Mouse (Mus musculus): ENCODE measurements around the gene Zfp445. TPM values are rescaled to one million over a fixed set of nuclear protein-coding genes. Genes with fewer than 3 reads are reported as not detected.
A peak's percentile ranks its signal among the peaks of the same experiment; 100 is the strongest.

The Zfp445 gene
- polyA plus RNA-seq, 1 experiment from 2014 or later: 53.3 TPM

DNA sequence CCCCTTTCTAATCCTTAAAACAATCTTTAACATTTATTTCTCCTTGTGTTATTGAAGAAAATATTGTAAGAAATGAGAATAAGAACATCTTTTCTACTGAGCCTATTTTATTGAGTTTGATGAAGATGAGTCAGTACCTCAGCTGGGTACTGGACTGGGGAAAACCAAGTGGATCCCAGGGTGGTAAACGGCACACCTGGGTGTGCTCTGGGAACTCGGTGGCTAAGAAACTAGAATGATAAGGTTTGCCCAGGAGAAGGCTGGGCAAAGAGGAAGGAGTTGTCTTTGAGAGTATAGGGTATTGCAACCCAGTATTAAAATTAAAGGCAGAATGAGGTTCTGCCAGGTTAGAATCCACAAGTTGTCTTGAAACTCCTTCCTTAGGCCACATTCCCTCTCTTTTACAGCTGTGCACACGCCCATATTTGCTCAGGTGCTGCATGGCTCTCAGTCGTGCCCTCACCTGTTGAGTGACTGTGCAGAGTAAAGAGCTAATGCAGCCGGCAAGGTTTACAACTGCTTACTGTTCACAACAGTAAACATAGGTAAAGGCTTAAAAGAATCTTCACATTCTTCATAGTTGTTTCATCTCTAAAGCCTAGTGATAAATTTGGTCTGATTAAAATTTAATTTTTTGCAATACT is 42.3 kb downstream of the Zfp445 start:
- H3K36me3 ChIP-seq (ENCODE audit: control insufficient read depth, insufficient read depth, low read length): peaks cover 68% of the 10 kb centered on the region
- no peak overlapping the region for H3K4me2 ChIP-seq (ENCODE audit: low read depth, low read length)
- 85% methylated on average over 5 of the region's 5 CpGs for WGBS
- no peaks in the 10 kb centered on the region for H3K27me3 ChIP-seq (replicated peaks; ENCODE audit: control insufficient read depth, insufficient read depth, low read length)
- no peaks in the 10 kb centered on the region for H3K9me3 ChIP-seq (ENCODE audit: control insufficient read depth, low read length)
- no peak overlapping the region for H3K4me3 ChIP-seq (ENCODE audit: low read depth, low read length)
- no peaks in the 10 kb centered on the region for H3K4me1 ChIP-seq (ENCODE audit: control insufficient read depth, insufficient read depth, low read length)
- ATAC-seq (ENCODE audit: low read depth): no peak; the same call in 1 of the 2 replicates
- no peak overlapping the region for H3K9ac ChIP-seq (ENCODE audit: low read depth, low read length)
- peak; percentile 12 for DNase-seq (ENCODE audit: low spot score)
- H3K27ac ChIP-seq (replicated peaks; ENCODE audit: low read depth, low read length): no peak overlapping the region

DNA sequence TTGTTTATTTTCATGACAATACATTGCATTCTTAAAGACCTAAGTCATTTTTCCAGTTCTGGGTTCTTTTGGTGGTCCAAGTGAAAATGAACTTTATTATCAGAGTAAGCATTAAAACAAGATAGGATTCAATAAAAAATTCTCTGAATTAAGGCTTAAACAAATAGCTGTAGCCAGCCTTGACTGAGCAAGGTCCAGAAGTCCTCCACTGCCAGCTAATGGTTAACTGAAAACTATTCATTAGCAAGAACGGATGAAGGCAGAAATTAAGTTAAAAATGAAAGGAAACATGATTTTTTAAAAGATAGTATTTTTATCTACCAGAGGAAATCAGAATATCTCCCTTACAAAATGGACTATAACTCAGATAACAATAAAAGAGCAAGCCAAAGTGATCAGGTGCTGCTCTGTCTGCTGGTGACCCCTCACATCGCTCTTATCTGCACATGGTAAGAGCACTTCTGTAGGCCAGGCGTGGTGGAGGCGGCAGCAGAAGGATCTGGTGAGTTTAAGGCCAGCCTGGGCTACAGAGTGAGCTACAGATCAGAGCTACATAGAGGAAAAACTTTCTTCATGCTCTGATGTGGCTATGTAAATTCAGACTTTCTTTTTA is 50.5 kb downstream of the Zfp445 start:
- Histone ChIP-seq H3K9me3 (ENCODE audit: control insufficient read depth, low read length) (no peaks in the 10 kb centered on the region), H3K36me3 (ENCODE audit: control insufficient read depth, insufficient read depth, low read length) (peaks cover 34% of the 10 kb centered on the region), H3K9ac (ENCODE audit: low read depth, low read length) (no peak overlapping the region), H3K27ac (replicated peaks; ENCODE audit: low read depth, low read length) (no peak overlapping the region), H3K27me3 (replicated peaks; ENCODE audit: control insufficient read depth, insufficient read depth, low read length) (no peaks in the 10 kb centered on the region), H3K4me2 (ENCODE audit: low read depth, low read length) (no peak overlapping the region), H3K4me3 (ENCODE audit: low read depth, low read length) (no peak overlapping the region), H3K4me1 (ENCODE audit: control insufficient read depth, insufficient read depth, low read length) (no peaks in the 10 kb centered on the region)
- WGBS: 89% methylated on average over 4 of the region's 4 CpGs
- DNase-seq (ENCODE audit: low spot score): no peak
- ATAC-seq (ENCODE audit: low read depth): no peak

DNA sequence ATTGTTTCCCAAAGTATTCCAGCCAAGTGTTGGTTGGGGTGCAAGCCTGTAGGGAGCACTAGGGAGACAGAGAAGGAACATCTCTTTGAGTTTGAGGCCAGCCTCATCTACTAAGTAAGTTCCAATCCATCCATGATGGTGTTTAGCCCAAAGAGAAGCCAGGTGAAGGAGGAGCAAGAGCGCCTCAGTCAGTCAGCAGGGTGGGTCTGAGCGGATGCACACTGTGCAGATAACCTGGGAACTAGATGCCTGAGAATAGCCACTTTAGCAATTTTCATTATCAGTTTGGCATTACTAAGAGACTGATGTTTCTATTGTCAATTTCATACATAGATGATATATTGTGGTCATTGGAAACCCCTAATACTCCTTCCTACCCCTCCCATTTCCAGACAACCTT is 51.0 kb downstream of the Zfp445 start:
- Histone ChIP-seq H3K4me3 (ENCODE audit: low read depth, low read length) (no peak overlapping the region), H3K9ac (ENCODE audit: low read depth, low read length) (no peak overlapping the region), H3K9me3 (ENCODE audit: control insufficient read depth, low read length) (no peaks in the 10 kb centered on the region), H3K4me1 (ENCODE audit: control insufficient read depth, insufficient read depth, low read length) (no peaks in the 10 kb centered on the region), H3K36me3 (ENCODE audit: control insufficient read depth, insufficient read depth, low read length) (peaks cover 30% of the 10 kb centered on the region), H3K27ac (replicated peaks; ENCODE audit: low read depth, low read length) (no peak overlapping the region), H3K27me3 (replicated peaks; ENCODE audit: control insufficient read depth, insufficient read depth, low read length) (no peaks in the 10 kb centered on the region), H3K4me2 (ENCODE audit: low read depth, low read length) (no peak overlapping the region)
- ATAC-seq (ENCODE audit: low read depth): no peak
- no peak for DNase-seq (ENCODE audit: low spot score)
- 98% methylated on average over 2 of the region's 2 CpGs for WGBS

DNA sequence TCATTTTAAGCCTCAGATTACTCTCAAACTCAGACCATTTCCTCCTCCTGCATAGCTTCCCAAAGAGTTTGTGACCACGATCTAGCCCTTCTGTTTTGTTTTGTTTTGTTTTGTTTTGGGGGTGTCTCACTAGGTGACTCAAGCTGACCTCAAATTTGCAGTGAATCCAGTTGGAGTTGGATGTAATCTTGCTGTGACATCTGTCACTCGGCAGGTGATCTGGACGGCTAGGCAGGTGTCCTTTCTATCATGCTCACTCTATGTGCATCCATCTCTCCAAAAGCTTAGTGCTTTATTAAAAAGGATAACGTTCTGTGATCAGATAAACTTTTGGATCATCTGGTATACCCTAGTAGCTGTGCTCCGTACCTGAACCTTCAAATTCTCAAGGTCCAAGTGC is 53.4 kb downstream of the Zfp445 start:
- Histone ChIP-seq H3K4me2 (ENCODE audit: low read depth, low read length) (no peak overlapping the region), H3K4me3 (ENCODE audit: low read depth, low read length) (no peak overlapping the region), H3K4me1 (ENCODE audit: control insufficient read depth, insufficient read depth, low read length) (no peaks in the 10 kb centered on the region), H3K27ac (replicated peaks; ENCODE audit: low read depth, low read length) (no peak overlapping the region), H3K9ac (ENCODE audit: low read depth, low read length) (no peak overlapping the region), H3K27me3 (replicated peaks; ENCODE audit: control insufficient read depth, insufficient read depth, low read length) (no peaks in the 10 kb centered on the region), H3K9me3 (ENCODE audit: control insufficient read depth, low read length) (no peaks in the 10 kb centered on the region), H3K36me3 (ENCODE audit: control insufficient read depth, insufficient read depth, low read length) (peaks cover 19% of the 10 kb centered on the region)
- WGBS: 80% methylated on average over 5 of the region's 5 CpGs
- no peak for ATAC-seq (ENCODE audit: low read depth)
- DNase-seq (ENCODE audit: low spot score): no peak

DNA sequence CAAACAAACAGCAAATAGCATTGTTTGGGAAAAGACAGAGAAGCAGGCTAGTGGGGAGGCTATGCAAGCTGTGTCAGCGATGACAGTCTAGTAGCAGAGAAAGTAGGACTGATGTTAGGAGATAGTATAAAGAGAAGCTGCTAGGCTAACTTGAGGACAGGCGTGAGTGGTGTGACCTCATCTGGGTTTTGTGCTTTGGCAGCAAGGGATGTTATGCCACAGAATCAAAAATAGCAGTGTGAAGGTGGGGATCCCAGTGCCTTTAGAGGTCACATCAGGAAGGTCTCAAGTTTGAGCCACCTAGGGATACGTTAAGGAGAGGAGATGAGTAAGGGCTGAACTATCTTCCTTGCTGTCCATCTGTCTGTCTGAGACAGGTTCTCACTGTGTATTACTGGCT is 55.6 kb downstream of the Zfp445 start:
- H3K36me3 ChIP-seq (ENCODE audit: control insufficient read depth, insufficient read depth, low read length): peaks cover 16% of the 10 kb centered on the region
- H3K4me1 ChIP-seq (ENCODE audit: control insufficient read depth, insufficient read depth, low read length): peaks cover 6% of the 10 kb centered on the region; the same call in 1 of the 2 replicates
- 87% methylated on average over 3 of the region's 3 CpGs for WGBS
- no peaks in the 10 kb centered on the region for H3K9me3 ChIP-seq (ENCODE audit: control insufficient read depth, low read length)
- no peak overlapping the region for H3K4me3 ChIP-seq (ENCODE audit: low read depth, low read length)
- H3K9ac ChIP-seq (ENCODE audit: low read depth, low read length): no peak overlapping the region
- ATAC-seq (ENCODE audit: low read depth) (no peak), DNase-seq (ENCODE audit: low spot score) (no peak)
- H3K27ac ChIP-seq (replicated peaks; ENCODE audit: low read depth, low read length): no peak overlapping the region
- no peaks in the 10 kb centered on the region for H3K27me3 ChIP-seq (replicated peaks; ENCODE audit: control insufficient read depth, insufficient read depth, low read length)
- H3K4me2 ChIP-seq (ENCODE audit: low read depth, low read length): no peak overlapping the region

DNA sequence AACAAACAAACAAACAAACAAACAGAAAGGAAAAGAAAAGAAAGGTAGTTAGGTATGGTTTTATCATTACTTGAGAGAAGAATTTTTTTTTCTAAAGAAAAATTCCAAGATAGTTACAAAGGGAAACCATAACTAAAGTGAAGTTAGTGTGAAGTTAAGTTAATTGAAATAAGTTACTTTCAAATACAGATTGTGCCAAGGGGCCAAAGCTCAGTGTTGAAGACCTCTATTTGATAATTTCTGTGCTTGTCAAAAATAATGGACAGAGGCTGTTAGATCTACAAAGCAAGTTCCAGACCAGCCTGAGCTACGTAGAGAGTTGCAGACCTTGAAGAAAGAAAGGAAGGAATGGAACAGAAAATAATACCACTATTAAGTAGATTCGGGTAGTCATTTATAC is 58.6 kb downstream of the Zfp445 start:
- Histone ChIP-seq H3K9ac (ENCODE audit: low read depth, low read length) (no peak overlapping the region), H3K9me3 (ENCODE audit: control insufficient read depth, low read length) (no peaks in the 10 kb centered on the region), H3K36me3 (ENCODE audit: control insufficient read depth, insufficient read depth, low read length) (peaks cover 9% of the 10 kb centered on the region; the same call in 1 of the 2 replicates), H3K27ac (replicated peaks; ENCODE audit: low read depth, low read length) (no peak overlapping the region), H3K4me3 (ENCODE audit: low read depth, low read length) (no peak overlapping the region), H3K4me2 (ENCODE audit: low read depth, low read length) (no peak overlapping the region), H3K4me1 (ENCODE audit: control insufficient read depth, insufficient read depth, low read length) (peaks cover 6% of the 10 kb centered on the region; the same call in 1 of the 2 replicates), H3K27me3 (replicated peaks; ENCODE audit: control insufficient read depth, insufficient read depth, low read length) (no peaks in the 10 kb centered on the region)
- 96% methylated on average over 2 of the region's 2 CpGs for WGBS
- ATAC-seq (ENCODE audit: low read depth) (no peak), DNase-seq (ENCODE audit: low spot score) (no peak)

DNA sequence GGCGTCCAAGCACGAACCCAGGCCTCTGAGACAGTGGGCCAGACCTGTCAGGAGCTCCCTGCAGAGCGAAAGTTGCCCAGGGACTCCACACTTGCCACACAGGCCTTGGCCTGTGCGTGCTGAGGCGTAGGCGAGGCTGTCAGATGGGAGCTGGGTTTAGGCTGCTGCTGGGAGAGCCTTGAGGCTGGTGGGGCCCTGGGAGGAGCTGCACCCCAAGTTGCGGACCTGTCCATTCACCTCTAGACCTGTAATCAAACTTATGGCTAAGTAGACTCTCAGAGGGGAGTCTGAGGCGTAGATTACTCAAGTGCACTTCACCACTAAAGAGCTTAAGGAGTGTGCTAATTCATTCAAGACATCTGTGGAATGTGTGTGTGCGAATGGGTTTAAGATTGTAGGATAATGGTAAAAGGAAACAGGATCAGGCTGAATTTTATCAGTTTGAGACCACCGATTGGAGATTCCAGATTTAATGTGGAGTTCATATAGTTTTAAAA is 59.9 kb downstream of the Zfp445 start:
- ATAC-seq (ENCODE audit: low read depth): 0 out of 2 replicates have a peak, but pooled peaks have one; percentile 7
- H3K27ac ChIP-seq (replicated peaks; ENCODE audit: low read depth, low read length): peak overlapping the region; percentile 85
- H3K4me1 ChIP-seq (ENCODE audit: control insufficient read depth, insufficient read depth, low read length): peaks cover 6% of the 10 kb centered on the region; the same call in 1 of the 2 replicates
- peaks cover 9% of the 10 kb centered on the region; the same call in 1 of the 2 replicates for H3K36me3 ChIP-seq (ENCODE audit: control insufficient read depth, insufficient read depth, low read length)
- no peaks in the 10 kb centered on the region for H3K27me3 ChIP-seq (replicated peaks; ENCODE audit: control insufficient read depth, insufficient read depth, low read length)
- H3K9me3 ChIP-seq (ENCODE audit: control insufficient read depth, low read length): no peaks in the 10 kb centered on the region
- H3K4me3 ChIP-seq (ENCODE audit: low read depth, low read length): peak overlapping the region; percentile 67
- WGBS: 10% methylated on average over 10 of the region's 10 CpGs
- no peak for DNase-seq (ENCODE audit: low spot score)
- H3K4me2 ChIP-seq (ENCODE audit: low read depth, low read length): peak overlapping the region; percentile 88
- peak overlapping the region; percentile 86 for H3K9ac ChIP-seq (ENCODE audit: low read depth, low read length)

DNA sequence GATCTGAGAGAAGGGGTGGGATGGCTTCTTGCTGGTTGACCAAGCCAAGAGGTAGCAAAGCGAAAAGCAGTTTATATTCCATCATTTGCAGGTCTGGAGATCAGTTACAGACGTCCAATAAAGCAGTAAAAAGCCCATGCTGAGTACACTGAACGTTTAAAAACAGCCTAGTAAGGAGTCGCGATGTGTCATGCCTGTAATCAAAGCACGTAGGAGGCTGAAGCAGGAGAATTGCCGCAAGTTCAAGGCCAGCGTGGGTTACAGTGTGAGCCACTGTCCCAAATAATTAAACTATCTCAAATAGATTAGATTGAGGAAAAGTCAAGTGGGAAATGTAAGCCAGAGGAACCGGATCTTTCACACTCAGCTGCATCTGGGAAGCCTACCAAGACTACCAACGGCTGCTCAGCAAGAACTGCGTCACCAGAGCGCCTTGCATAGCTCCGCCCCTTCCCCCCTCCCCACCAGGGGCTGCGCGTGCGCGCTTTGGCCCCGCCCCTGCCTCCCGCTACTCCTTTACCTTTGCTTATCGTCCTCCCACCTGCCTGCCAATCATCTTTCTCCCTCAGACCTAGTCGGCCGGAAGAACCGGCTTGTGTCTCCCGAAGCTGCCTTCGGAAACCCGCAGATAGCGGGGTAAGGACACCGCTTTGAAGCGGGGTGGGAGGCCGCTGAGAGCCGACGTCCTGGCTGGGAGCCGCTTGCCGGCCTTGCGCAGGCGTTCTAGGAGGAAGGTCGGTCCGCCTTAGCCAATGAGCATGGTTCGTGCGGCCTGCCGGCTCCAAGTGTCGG is 60.6 kb downstream of the Zfp445 start, which contains the start of gene Tcaim:
TSS of gene Tcaim (plus strand) at position 487 of the 792 bp plus-strand sequence.
- peak within 1 kb of the TSS; percentile 67 for H3K4me3 ChIP-seq (ENCODE audit: low read depth, low read length)
- peak; percentile 98 for ATAC-seq (ENCODE audit: low read depth)
- H3K9ac ChIP-seq (ENCODE audit: low read depth, low read length): peak within 1 kb of the TSS; percentile 86
- peak within 1 kb of the TSS; percentile 88 for H3K4me2 ChIP-seq (ENCODE audit: low read depth, low read length)
- H3K27ac ChIP-seq (replicated peaks; ENCODE audit: low read depth, low read length): peak within 1 kb of the TSS; percentile 85
- no peaks in the 10 kb centered on the region for H3K27me3 ChIP-seq (replicated peaks; ENCODE audit: control insufficient read depth, insufficient read depth, low read length)
- DNase-seq (ENCODE audit: low spot score): peak; percentile 96
- peaks cover 6% of the 10 kb centered on the region; the same call in 1 of the 2 replicates for H3K4me1 ChIP-seq (ENCODE audit: control insufficient read depth, insufficient read depth, low read length)
- WGBS: 8% methylated on average over 39 of the region's 42 CpGs
- H3K36me3 ChIP-seq (ENCODE audit: control insufficient read depth, insufficient read depth, low read length): peaks cover 9% of the 10 kb centered on the region; the same call in 1 of the 2 replicates
- no peaks in the 10 kb centered on the region for H3K9me3 ChIP-seq (ENCODE audit: control insufficient read depth, low read length)
